Mouse (Mus musculus): ENCODE data around the gene Arhgef19. TPM values are rescaled to one million over a fixed set of nuclear protein-coding genes. Genes with fewer than 3 reads are reported as not detected.

The Arhgef19 gene
- polyA plus RNA-seq, 1 experiment from 2014 or later, result 1.2 TPM

- Histone ChIP-seq H3K9ac (ENCODE audit: low read length) (no peak overlapping the region), H3K36me3 (ENCODE audit: control insufficient read depth, insufficient read depth, low read length) (no peaks in the 10 kb centered on the region), H3K27ac (ENCODE audit: low read depth, low read length) (no peak overlapping the region), H3K9me3 (ENCODE audit: control insufficient read depth, low read length) (no peaks in the 10 kb centered on the region), H3K4me3 (ENCODE audit: low read depth, low read length) (no peak overlapping the region), H3K4me2 (ENCODE audit: low read depth) (no peak overlapping the region), H3K27me3 (ENCODE audit: control insufficient read depth, insufficient read depth, low read length) (peaks cover 2% of the 10 kb centered on the region; the same call in 1 of the 2 replicates), H3K4me1 (ENCODE audit: control insufficient read depth, insufficient read depth, low read length) (peaks cover under 1% of the 10 kb centered on the region; the same call in 1 of the 2 replicates)
- WGBS, result 79% methylated on average over 1 of the region's 1 CpGs
- ATAC-seq (ENCODE audit: insufficient read depth, low FRiP score, low TSS enrichment) (no peak), DNase-seq (ENCODE audit: low spot score) (no peak)
These were observed 42.3 kb downstream of the Arhgef19 start for GRCm38 (mm10) chr4:141281578-141281977.

DNA sequence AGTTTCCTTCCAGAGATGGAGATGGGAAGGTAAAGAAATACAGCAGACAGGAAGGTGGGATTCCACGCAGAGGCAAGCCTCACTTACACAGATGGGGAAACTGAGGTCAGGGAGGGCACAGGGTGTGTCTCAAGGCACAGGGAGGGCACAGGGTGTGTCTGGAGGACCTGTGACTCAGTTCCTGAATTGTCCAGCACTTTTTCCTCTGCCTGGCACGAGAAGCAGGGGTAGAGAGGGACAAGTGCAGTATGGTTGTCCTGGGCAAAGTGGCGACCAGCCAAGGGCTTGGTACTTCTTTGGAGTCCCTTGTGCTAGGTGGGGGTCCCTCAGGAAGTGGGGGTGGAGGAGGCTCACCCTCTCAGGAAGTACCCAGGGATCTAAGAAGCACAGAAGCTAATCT lies 42.8 kb downstream of the Arhgef19 start:
- Histone ChIP-seq H3K9ac (ENCODE audit: low read length) (no peak overlapping the region), H3K36me3 (ENCODE audit: control insufficient read depth, insufficient read depth, low read length) (no peaks in the 10 kb centered on the region), H3K4me2 (ENCODE audit: low read depth) (no peak overlapping the region), H3K4me3 (ENCODE audit: low read depth, low read length) (no peak overlapping the region), H3K4me1 (ENCODE audit: control insufficient read depth, insufficient read depth, low read length) (peaks cover 6% of the 10 kb centered on the region; the same call in 1 of the 2 replicates), H3K27ac (ENCODE audit: low read depth, low read length) (no peak overlapping the region), H3K9me3 (ENCODE audit: control insufficient read depth, low read length) (no peaks in the 10 kb centered on the region), H3K27me3 (ENCODE audit: control insufficient read depth, insufficient read depth, low read length) (peaks cover 7% of the 10 kb centered on the region)
- DNase-seq (ENCODE audit: low spot score) (no peak), ATAC-seq (ENCODE audit: insufficient read depth, low FRiP score, low TSS enrichment) (no peak)
- 65% methylated on average over 3 of the region's 3 CpGs for WGBS

DNA sequence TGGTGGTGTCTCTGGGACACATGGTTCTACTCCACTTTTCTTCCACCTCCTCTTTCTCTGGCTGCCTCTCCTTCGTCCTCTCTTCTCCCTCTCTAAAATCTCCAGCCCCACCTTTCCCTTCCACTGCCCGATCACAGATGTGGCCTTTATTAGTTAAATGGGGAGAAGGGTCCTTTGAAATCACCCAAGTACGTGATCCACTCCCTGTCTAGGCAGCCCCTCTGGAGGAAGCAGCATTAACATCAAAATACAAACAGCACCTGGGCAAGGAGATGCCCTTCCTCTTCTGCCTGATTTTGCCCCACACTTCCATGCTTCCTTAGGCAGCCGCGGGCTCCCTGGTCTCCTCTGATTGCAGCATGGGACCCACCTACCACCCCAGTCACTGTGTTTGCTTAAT lies 43.3 kb downstream of the Arhgef19 start:
- Histone ChIP-seq H3K4me3 (ENCODE audit: low read depth, low read length) (no peak overlapping the region), H3K27me3 (ENCODE audit: control insufficient read depth, insufficient read depth, low read length) (peaks cover 10% of the 10 kb centered on the region), H3K36me3 (ENCODE audit: control insufficient read depth, insufficient read depth, low read length) (no peaks in the 10 kb centered on the region), H3K9me3 (ENCODE audit: control insufficient read depth, low read length) (no peaks in the 10 kb centered on the region), H3K4me1 (ENCODE audit: control insufficient read depth, insufficient read depth, low read length) (peaks cover 6% of the 10 kb centered on the region; the same call in 1 of the 2 replicates), H3K9ac (ENCODE audit: low read length) (no peak overlapping the region), H3K4me2 (ENCODE audit: low read depth) (no peak overlapping the region), H3K27ac (ENCODE audit: low read depth, low read length) (no peak overlapping the region)
- 43% methylated on average over 5 of the region's 5 CpGs for WGBS
- DNase-seq (ENCODE audit: low spot score) (no peak), ATAC-seq (ENCODE audit: insufficient read depth, low FRiP score, low TSS enrichment) (no peak)

GRCm38 (mm10) chr4:141283176-141283878 lies 44.0 kb downstream of the Arhgef19 start:
- Histone ChIP-seq H3K4me2 (ENCODE audit: low read depth) (no peak overlapping the region), H3K4me1 (ENCODE audit: control insufficient read depth, insufficient read depth, low read length) (peaks cover 9% of the 10 kb centered on the region), H3K27me3 (ENCODE audit: control insufficient read depth, insufficient read depth, low read length) (peaks cover 10% of the 10 kb centered on the region), H3K27ac (ENCODE audit: low read depth, low read length) (no peak overlapping the region), H3K9me3 (ENCODE audit: control insufficient read depth, low read length) (no peaks in the 10 kb centered on the region), H3K9ac (ENCODE audit: low read length) (no peak overlapping the region), H3K36me3 (ENCODE audit: control insufficient read depth, insufficient read depth, low read length) (no peaks in the 10 kb centered on the region), H3K4me3 (ENCODE audit: low read depth, low read length) (no peak overlapping the region)
- WGBS, result 63% methylated on average over 10 of the region's 12 CpGs
- ATAC-seq (ENCODE audit: insufficient read depth, low FRiP score, low TSS enrichment) (no peak), DNase-seq (ENCODE audit: low spot score) (no peak)

DNA sequence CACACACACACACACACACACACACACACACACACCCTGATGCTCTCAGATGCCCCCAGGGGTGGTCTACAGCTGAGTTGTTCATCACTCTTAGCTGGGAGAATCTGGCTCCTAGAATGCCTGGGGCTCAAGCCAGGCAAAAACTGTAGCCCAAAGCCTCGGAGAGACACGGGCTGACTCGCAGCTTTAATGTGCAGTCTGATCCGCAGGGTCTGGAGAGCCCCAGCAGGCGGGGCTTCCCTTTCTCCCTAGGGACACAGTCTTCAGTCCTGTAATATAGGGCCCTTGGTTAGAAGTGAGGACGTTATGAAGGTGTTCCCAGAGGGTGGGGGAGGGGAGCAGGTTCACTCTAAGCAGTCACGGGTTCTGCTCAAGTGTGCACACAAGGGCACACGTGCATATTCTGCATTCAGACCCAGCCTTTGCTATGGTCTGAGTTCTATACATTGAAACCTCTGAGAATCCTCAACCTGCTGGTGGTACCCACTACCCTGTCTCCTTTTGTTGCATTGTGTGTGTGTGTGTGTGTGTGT lies 44.6 kb downstream of the Arhgef19 start:
- Histone ChIP-seq H3K27me3 (ENCODE audit: control insufficient read depth, insufficient read depth, low read length) (peaks cover 10% of the 10 kb centered on the region), H3K9me3 (ENCODE audit: control insufficient read depth, low read length) (no peaks in the 10 kb centered on the region), H3K4me3 (ENCODE audit: low read depth, low read length) (no peak overlapping the region), H3K27ac (ENCODE audit: low read depth, low read length) (no peak overlapping the region), H3K4me2 (ENCODE audit: low read depth) (no peak overlapping the region), H3K36me3 (ENCODE audit: control insufficient read depth, insufficient read depth, low read length) (no peaks in the 10 kb centered on the region), H3K9ac (ENCODE audit: low read length) (no peak overlapping the region), H3K4me1 (ENCODE audit: control insufficient read depth, insufficient read depth, low read length) (peaks cover 9% of the 10 kb centered on the region)
- DNase-seq (ENCODE audit: low spot score), result no peak
- ATAC-seq (ENCODE audit: insufficient read depth, low FRiP score, low TSS enrichment), result no peak
- WGBS, result 27% methylated on average over 8 of the region's 8 CpGs

GRCm38 (mm10) chr4:141284486-141284885 lies 45.2 kb downstream of the Arhgef19 start:
- H3K4me2 ChIP-seq (ENCODE audit: low read depth), result no peak overlapping the region
- H3K9me3 ChIP-seq (ENCODE audit: control insufficient read depth, low read length), result no peaks in the 10 kb centered on the region
- H3K9ac ChIP-seq (ENCODE audit: low read length), result no peak overlapping the region
- no peaks in the 10 kb centered on the region for H3K36me3 ChIP-seq (ENCODE audit: control insufficient read depth, insufficient read depth, low read length)
- H3K27me3 ChIP-seq (ENCODE audit: control insufficient read depth, insufficient read depth, low read length), result peaks cover 10% of the 10 kb centered on the region
- DNase-seq (ENCODE audit: low spot score) (no peak), ATAC-seq (ENCODE audit: insufficient read depth, low FRiP score, low TSS enrichment) (no peak)
- 75% methylated on average over 3 of the region's 3 CpGs for WGBS
- H3K4me1 ChIP-seq (ENCODE audit: control insufficient read depth, insufficient read depth, low read length), result peaks cover 9% of the 10 kb centered on the region
- no peak overlapping the region for H3K4me3 ChIP-seq (ENCODE audit: low read depth, low read length)
- no peak overlapping the region for H3K27ac ChIP-seq (ENCODE audit: low read depth, low read length)

DNA sequence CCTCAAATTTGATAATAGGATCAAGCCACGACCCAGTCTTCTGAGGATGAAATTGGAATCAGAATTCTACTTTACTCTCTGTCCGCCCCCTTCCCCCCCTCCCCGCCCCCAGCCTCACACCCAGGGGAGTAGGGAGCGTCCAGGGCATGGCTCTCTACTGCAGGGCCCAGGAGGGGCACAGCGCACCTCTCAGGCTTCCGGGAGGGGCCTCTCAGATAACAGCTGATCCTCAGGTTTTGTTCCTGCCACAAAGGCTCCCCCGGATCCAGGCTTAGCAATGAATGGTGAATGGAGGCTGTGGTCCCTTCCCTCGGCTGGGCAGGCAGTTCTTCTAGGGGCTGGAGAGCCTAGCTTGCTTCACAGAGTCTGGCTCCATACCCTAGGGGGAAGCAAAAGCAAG lies 45.8 kb downstream of the Arhgef19 start:
- H3K4me2 ChIP-seq (ENCODE audit: low read depth), result no peak overlapping the region
- no peaks in the 10 kb centered on the region for H3K36me3 ChIP-seq (ENCODE audit: control insufficient read depth, insufficient read depth, low read length)
- H3K9me3 ChIP-seq (ENCODE audit: control insufficient read depth, low read length), result no peaks in the 10 kb centered on the region
- H3K4me1 ChIP-seq (ENCODE audit: control insufficient read depth, insufficient read depth, low read length), result peaks cover 9% of the 10 kb centered on the region
- peaks cover 10% of the 10 kb centered on the region for H3K27me3 ChIP-seq (ENCODE audit: control insufficient read depth, insufficient read depth, low read length)
- H3K27ac ChIP-seq (ENCODE audit: low read depth, low read length), result no peak overlapping the region
- 17% methylated on average over 8 of the region's 8 CpGs for WGBS
- no peak overlapping the region for H3K9ac ChIP-seq (ENCODE audit: low read length)
- no peak for ATAC-seq (ENCODE audit: insufficient read depth, low FRiP score, low TSS enrichment)
- DNase-seq (ENCODE audit: low spot score), result no peak
- no peak overlapping the region for H3K4me3 ChIP-seq (ENCODE audit: low read depth, low read length)

GRCm38 (mm10) chr4:141286860-141287517 lies 47.7 kb downstream of the Arhgef19 start:
- Histone ChIP-seq H3K4me3 (ENCODE audit: low read depth, low read length) (no peak overlapping the region), H3K27ac (ENCODE audit: low read depth, low read length) (no peak overlapping the region), H3K4me1 (ENCODE audit: control insufficient read depth, insufficient read depth, low read length) (peaks cover 16% of the 10 kb centered on the region), H3K9ac (ENCODE audit: low read length) (no peak overlapping the region), H3K36me3 (ENCODE audit: control insufficient read depth, insufficient read depth, low read length) (no peaks in the 10 kb centered on the region), H3K9me3 (ENCODE audit: control insufficient read depth, low read length) (no peaks in the 10 kb centered on the region), H3K4me2 (ENCODE audit: low read depth) (no peak overlapping the region), H3K27me3 (ENCODE audit: control insufficient read depth, insufficient read depth, low read length) (peaks cover 17% of the 10 kb centered on the region)
- 7% methylated on average over 20 of the region's 20 CpGs for WGBS
- DNase-seq (ENCODE audit: low spot score), result no peak
- ATAC-seq (ENCODE audit: insufficient read depth, low FRiP score, low TSS enrichment), result no peak; the same call in 1 of the 2 replicates
